Mouse (Mus musculus): ENCODE data around the gene Nmral1. TPM values are rescaled to one million over a fixed set of nuclear protein-coding genes. Genes with fewer than 3 reads are reported as not detected.
"Not testable (repeated sequence)": the region's sequence is repeated elsewhere in the genome, so short reads cannot be mapped to it uniquely, and the experiment has no call there.

The Nmral1 gene
- polyA plus RNA-seq, 1 experiment from 2014 or later, result 62.5 TPM

- Histone ChIP-seq H3K27ac (ENCODE audit: low read length) (no peak overlapping the region), H3K4me2 (ENCODE audit: low read depth, low read length) (no peak overlapping the region)
- ATAC-seq (ENCODE audit: low read depth), result no peak
Observed at GRCm38 (mm10) chr16:4722915-4723209, 3.7 kb upstream of the Nmral1 start.

DNA sequence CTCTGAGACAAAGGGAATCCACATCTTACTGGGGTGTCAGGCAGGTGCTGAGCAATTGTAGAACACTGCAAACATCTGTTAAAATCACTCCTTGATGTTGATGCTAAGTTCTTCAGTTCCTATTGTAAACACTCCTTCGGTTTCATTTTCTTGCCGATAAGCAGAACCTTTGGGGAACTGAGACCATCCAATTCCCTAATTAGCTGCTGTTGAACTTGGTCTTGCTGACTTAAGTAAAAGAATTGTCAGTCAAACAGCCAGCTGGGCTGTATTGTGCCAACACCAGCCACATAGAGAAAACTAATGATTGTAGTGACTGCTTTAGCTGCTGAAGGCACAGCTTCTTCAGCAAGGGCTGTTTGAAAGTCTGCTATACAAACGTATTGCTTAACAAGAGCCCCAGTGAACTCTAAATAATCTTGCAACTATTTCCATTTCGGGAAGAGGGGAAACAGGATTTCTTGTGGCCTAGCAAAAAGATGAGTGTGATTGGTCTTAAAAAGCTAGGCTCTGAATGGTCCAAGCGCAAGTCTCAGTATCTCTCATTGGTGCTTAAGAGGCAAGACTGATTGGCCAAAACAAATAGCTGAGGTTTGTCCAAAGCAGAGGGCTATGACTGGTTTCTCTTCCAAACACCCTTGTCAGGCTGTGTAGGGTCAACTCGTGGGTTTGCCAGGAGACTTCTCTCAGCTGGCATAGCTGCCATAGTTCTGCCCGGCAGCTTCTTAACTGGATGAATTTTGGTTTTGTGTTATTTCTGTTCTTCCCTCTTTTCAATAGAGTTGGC, 3.2 kb upstream of the Nmral1 start:
- 52% methylated on average over 7 of the region's 7 CpGs for WGBS
- ATAC-seq (ENCODE audit: low read depth), result no peak

More at GRCm38 (mm10) chr16:4722915-4723209, 3.7 kb upstream of the Nmral1 start:
- no peaks in the 10 kb centered on the region for H3K9me3 ChIP-seq (ENCODE audit: control insufficient read depth, low read length)
- H3K27me3 ChIP-seq (ENCODE audit: control insufficient read depth, insufficient read depth, low read depth, low read length), result no peaks in the 10 kb centered on the region
- 56% methylated on average over 3 of the region's 3 CpGs for WGBS
- H3K36me3 ChIP-seq (ENCODE audit: control insufficient read depth, insufficient read depth, low read length), result no peaks in the 10 kb centered on the region
- peaks cover 14% of the 10 kb centered on the region for H3K4me1 ChIP-seq (replicated peaks; ENCODE audit: control insufficient read depth, insufficient read depth, low read length)
- H3K4me3 ChIP-seq (ENCODE audit: low read length), result no peak overlapping the region
- no peak overlapping the region for H3K9ac ChIP-seq (ENCODE audit: low read length)

GRCm38 (mm10) chr16:4717866-4718265, 1.3 kb downstream of the Nmral1 start:
- no peak for ATAC-seq (ENCODE audit: low read depth)
- Histone ChIP-seq H3K4me1 (replicated peaks; ENCODE audit: control insufficient read depth, insufficient read depth, low read length) (peaks cover 9% of the 10 kb centered on the region), H3K27me3 (ENCODE audit: control insufficient read depth, insufficient read depth, low read depth, low read length) (no peaks in the 10 kb centered on the region), H3K27ac (ENCODE audit: low read length) (no peak overlapping the region), H3K4me3 (ENCODE audit: low read length) (peak overlapping the region; percentile 71), H3K36me3 (ENCODE audit: control insufficient read depth, insufficient read depth, low read length) (peaks cover 10% of the 10 kb centered on the region), H3K9me3 (ENCODE audit: control insufficient read depth, low read length) (no peaks in the 10 kb centered on the region), H3K9ac (ENCODE audit: low read length) (peak overlapping the region; percentile 82), H3K4me2 (ENCODE audit: low read depth, low read length) (peak overlapping the region; percentile 56)
- 46% methylated on average over 3 of the region's 3 CpGs for WGBS

More for the DNA sequence above, 3.2 kb upstream of the Nmral1 start:
- Histone ChIP-seq H3K4me3 (ENCODE audit: low read length) (no peak overlapping the region), H3K4me2 (ENCODE audit: low read depth, low read length) (no peak overlapping the region), H3K9me3 (ENCODE audit: control insufficient read depth, low read length) (no peaks in the 10 kb centered on the region), H3K36me3 (ENCODE audit: control insufficient read depth, insufficient read depth, low read length) (no peaks in the 10 kb centered on the region), H3K4me1 (replicated peaks; ENCODE audit: control insufficient read depth, insufficient read depth, low read length) (peaks cover 11% of the 10 kb centered on the region), H3K9ac (ENCODE audit: low read length) (no peak overlapping the region), H3K27ac (ENCODE audit: low read length) (peak overlapping the region; percentile 23; the same call in 1 of the 2 replicates), H3K27me3 (ENCODE audit: control insufficient read depth, insufficient read depth, low read depth, low read length) (no peaks in the 10 kb centered on the region)

DNA sequence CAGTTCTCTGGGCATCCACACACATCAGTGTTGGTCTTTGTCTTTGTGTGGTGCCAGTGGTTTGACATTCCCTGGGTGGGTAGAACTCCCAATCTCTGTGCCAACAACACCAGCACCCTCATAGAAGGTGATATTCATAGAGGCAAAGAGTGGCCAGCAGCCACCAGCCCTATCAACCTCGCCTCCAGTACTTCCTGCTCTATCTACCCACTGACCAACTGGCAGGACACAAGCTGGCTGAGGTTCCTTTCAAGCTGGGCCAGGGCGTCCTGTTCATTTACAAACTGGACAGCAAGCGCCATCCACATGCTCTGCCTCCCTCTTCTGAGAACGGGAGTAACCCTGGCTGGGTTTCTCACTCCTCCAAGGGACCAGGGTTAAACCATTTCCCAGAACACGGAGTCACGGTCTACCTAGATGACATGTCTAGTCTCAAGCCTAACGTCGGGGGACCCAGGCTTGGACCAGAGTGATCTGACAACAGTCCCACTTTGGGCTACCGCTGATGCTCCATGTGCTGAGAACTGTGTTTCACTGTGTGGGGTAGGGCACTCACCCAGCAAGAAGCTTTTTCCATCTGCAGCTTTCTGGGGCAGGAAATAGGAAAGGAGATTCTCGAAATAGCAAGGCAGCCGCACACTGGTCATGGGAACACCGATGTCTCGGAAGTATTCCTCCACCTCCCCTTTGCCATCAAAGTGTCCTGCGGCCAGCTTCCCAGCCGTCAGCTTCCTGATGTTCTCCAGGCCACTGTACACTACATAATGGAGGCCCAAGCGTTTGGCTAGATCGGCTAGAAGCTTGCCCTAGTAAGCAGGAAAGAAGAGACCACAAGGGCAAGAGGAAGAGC, 5.1 kb downstream of the Nmral1 start:
- no peak overlapping the region for H3K4me2 ChIP-seq (ENCODE audit: low read depth, low read length)
- peaks cover 19% of the 10 kb centered on the region for H3K36me3 ChIP-seq (ENCODE audit: control insufficient read depth, insufficient read depth, low read length)
- 85% methylated on average over 17 of the region's 17 CpGs for WGBS

GRCm38 (mm10) chr16:4711173-4711572, 8.0 kb downstream of the Nmral1 start:
- Histone ChIP-seq H3K9ac (ENCODE audit: low read length) (no peak overlapping the region), H3K4me2 (ENCODE audit: low read depth, low read length) (no peak overlapping the region), H3K4me1 (replicated peaks; ENCODE audit: control insufficient read depth, insufficient read depth, low read length) (no peaks in the 10 kb centered on the region), H3K27ac (ENCODE audit: low read length) (no peak overlapping the region), H3K9me3 (ENCODE audit: control insufficient read depth, low read length) (no peaks in the 10 kb centered on the region), H3K36me3 (ENCODE audit: control insufficient read depth, insufficient read depth, low read length) (peaks cover 19% of the 10 kb centered on the region), H3K27me3 (ENCODE audit: control insufficient read depth, insufficient read depth, low read depth, low read length) (no peaks in the 10 kb centered on the region), H3K4me3 (ENCODE audit: low read length) (no peak overlapping the region)
- WGBS, result 91% methylated on average over 4 of the region's 4 CpGs
- ATAC-seq (ENCODE audit: low read depth), result no peak

More for the DNA sequence above, 5.1 kb downstream of the Nmral1 start:
- peaks cover 4% of the 10 kb centered on the region for H3K4me1 ChIP-seq (replicated peaks; ENCODE audit: control insufficient read depth, insufficient read depth, low read length)
- ATAC-seq (ENCODE audit: low read depth), result no peak
- H3K9ac ChIP-seq (ENCODE audit: low read length), result no peak overlapping the region
- no peaks in the 10 kb centered on the region for H3K9me3 ChIP-seq (ENCODE audit: control insufficient read depth, low read length)
- no peak overlapping the region for H3K27ac ChIP-seq (ENCODE audit: low read length)
- H3K4me3 ChIP-seq (ENCODE audit: low read length), result no peak overlapping the region
- no peaks in the 10 kb centered on the region for H3K27me3 ChIP-seq (ENCODE audit: control insufficient read depth, insufficient read depth, low read depth, low read length)

DNA sequence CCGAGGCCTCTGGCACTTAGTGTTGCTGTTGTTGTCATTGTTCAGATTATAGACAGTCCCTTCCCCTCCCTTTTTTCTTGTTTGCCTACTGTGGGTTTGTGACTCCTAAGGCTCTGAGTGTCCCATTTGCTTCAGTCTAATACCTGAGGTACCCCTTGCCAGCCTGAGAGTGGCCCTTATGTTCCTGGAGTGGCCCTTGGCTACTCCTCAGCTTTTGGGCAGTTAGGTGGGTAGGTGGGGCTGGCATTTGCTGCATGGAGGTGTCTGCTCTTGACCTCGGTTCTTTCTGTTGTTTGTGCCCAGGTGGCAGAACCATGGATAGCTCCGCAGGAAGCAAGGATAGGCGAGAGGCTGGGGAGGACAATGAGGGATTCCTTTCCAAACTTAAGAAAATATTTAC, 13.6 kb downstream of the Nmral1 start:
- no peaks in the 10 kb centered on the region for H3K9me3 ChIP-seq (ENCODE audit: control insufficient read depth, low read length)
- no peak for ATAC-seq (ENCODE audit: low read depth)
- 51% methylated on average over 4 of the region's 4 CpGs for WGBS
- peaks cover 21% of the 10 kb centered on the region for H3K36me3 ChIP-seq (ENCODE audit: control insufficient read depth, insufficient read depth, low read length)
- H3K27me3 ChIP-seq (ENCODE audit: control insufficient read depth, insufficient read depth, low read depth, low read length), result no peaks in the 10 kb centered on the region
- H3K4me1 ChIP-seq (replicated peaks; ENCODE audit: control insufficient read depth, insufficient read depth, low read length), result no peaks in the 10 kb centered on the region
- no peak overlapping the region for H3K9ac ChIP-seq (ENCODE audit: low read length)
- H3K4me2 ChIP-seq (ENCODE audit: low read depth, low read length), result no peak overlapping the region
- H3K4me3 ChIP-seq (ENCODE audit: low read length), result no peak overlapping the region
- no peak overlapping the region for H3K27ac ChIP-seq (ENCODE audit: low read length)

DNA sequence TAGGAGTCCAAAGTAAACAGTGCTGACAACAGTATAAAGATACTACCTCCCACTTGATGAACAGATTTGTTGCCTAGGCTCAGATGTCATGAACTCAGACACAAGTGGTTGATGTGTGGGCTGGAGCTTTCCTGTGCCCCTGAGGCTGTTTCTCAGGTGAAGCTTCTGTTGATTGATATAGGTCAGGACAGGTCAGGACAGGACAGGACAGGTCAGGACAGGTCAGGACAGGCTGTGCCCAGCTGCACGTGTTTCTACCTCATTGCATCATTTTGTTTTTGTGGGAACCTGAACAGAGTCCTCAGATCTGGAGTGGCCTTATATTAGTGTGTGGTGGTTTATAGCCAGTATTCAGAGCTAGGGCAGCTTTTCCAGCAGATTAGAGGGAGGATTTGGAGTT, 16.5 kb downstream of the Nmral1 start:
- Histone ChIP-seq H3K27me3 (ENCODE audit: control insufficient read depth, insufficient read depth, low read depth, low read length) (no peaks in the 10 kb centered on the region), H3K4me2 (ENCODE audit: low read depth, low read length) (no peak overlapping the region), H3K36me3 (ENCODE audit: control insufficient read depth, insufficient read depth, low read length) (peaks cover 29% of the 10 kb centered on the region), H3K4me3 (ENCODE audit: low read length) (no peak overlapping the region), H3K9me3 (ENCODE audit: control insufficient read depth, low read length) (no peaks in the 10 kb centered on the region), H3K27ac (ENCODE audit: low read length) (no peak overlapping the region), H3K4me1 (replicated peaks; ENCODE audit: control insufficient read depth, insufficient read depth, low read length) (no peaks in the 10 kb centered on the region), H3K9ac (ENCODE audit: low read length) (no peak overlapping the region)
- no peak for ATAC-seq (ENCODE audit: low read depth)
- WGBS, result 41% methylated on average over 1 of the region's 1 CpGs

GRCm38 (mm10) chr16:4701211-4701610, 17.9 kb downstream of the Nmral1 start:
- Histone ChIP-seq H3K36me3 (ENCODE audit: control insufficient read depth, insufficient read depth, low read length) (peaks cover 39% of the 10 kb centered on the region), H3K4me1 (replicated peaks; ENCODE audit: control insufficient read depth, insufficient read depth, low read length) (no peaks in the 10 kb centered on the region)

DNA sequence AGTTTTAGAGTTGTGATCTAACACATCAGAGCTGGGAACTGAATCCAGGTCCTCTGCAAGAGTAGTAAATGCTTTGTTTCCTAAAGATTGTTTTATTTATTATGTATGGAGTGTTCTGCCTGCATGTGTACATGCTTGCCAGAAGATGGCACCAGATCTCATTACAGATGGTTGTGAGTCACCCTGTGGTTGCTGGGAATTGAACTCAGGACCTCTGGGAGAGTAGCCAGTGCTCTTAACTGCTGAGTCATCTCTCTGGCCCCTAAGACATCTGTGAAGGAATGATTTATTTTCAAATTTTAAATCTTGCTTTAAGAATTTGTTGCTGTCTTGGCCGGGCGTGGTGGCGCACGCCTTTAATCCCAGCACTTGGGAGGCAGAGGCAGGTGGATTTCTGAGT, 29.8 kb downstream of the Nmral1 start:
- H3K27ac ChIP-seq (ENCODE audit: low read length), result not testable (repeated sequence)
- H3K36me3 ChIP-seq (ENCODE audit: control insufficient read depth, insufficient read depth, low read length), result peaks cover 36% of the 10 kb centered on the region

More at GRCm38 (mm10) chr16:4701211-4701610, 17.9 kb downstream of the Nmral1 start:
- no peaks in the 10 kb centered on the region for H3K9me3 ChIP-seq (ENCODE audit: control insufficient read depth, low read length)
- no peak overlapping the region for H3K4me3 ChIP-seq (ENCODE audit: low read length)
- no peak for ATAC-seq (ENCODE audit: low read depth)
- no peak overlapping the region for H3K9ac ChIP-seq (ENCODE audit: low read length)
- WGBS, result 88% methylated on average over 3 of the region's 3 CpGs
- H3K27ac ChIP-seq (ENCODE audit: low read length), result no peak overlapping the region
- H3K4me2 ChIP-seq (ENCODE audit: low read depth, low read length), result no peak overlapping the region
- no peaks in the 10 kb centered on the region for H3K27me3 ChIP-seq (ENCODE audit: control insufficient read depth, insufficient read depth, low read depth, low read length)

More for the DNA sequence above, 29.8 kb downstream of the Nmral1 start:
- H3K9ac ChIP-seq (ENCODE audit: low read length); H3K9me3 ChIP-seq (ENCODE audit: control insufficient read depth, low read length); H3K4me2 ChIP-seq (ENCODE audit: low read depth, low read length); ATAC-seq (ENCODE audit: low read depth); H3K4me3 ChIP-seq (ENCODE audit: low read length); H3K27me3 ChIP-seq (ENCODE audit: control insufficient read depth, insufficient read depth, low read depth, low read length): not testable (repeated sequence)
- 97% methylated on average over 4 of the region's 4 CpGs for WGBS
- H3K4me1 ChIP-seq (replicated peaks; ENCODE audit: control insufficient read depth, insufficient read depth, low read length), result peaks cover 10% of the 10 kb centered on the region
